Mouse (Mus musculus) CH12.LX (cell line): ENCODE data around the gene Srgap2.

Experiments used
- BHLHE40 ChIP-seq: IDR thresholded peaks from 2 replicates; pipeline ENCODE4 v1.6.1; 2011; ENCODE audit warnings: mild to moderate bottlenecking, low read depth, low read length, improper control_type of control experiment
- CHD1 ChIP-seq: IDR thresholded peaks from 2 replicates; pipeline ENCODE4 v1.6.1; 2012; ENCODE audit warnings: low read depth, low read length, improper control_type of control experiment, inconsistent platforms
- CHD2 ChIP-seq: IDR thresholded peaks from 2 replicates; pipeline ENCODE4 v1.6.1; 2011; ENCODE audit warnings: low read length, improper control_type of control experiment
- CTCF ChIP-seq, 2 experiments: IDR thresholded peaks in 1 of 2; conservative IDR thresholded peaks in 1 of 2; 2 replicates each; pipeline ENCODE4 v1.5.1; 2011 to 2012; ENCODE audit warnings: low read depth in 2 of 2, low read length in 2 of 2, improper control_type of control experiment in 1 of 2, inconsistent platforms in 1 of 2, mild to moderate bottlenecking in 1 of 2, moderate library complexity in 1 of 2
- EP300 ChIP-seq: IDR thresholded peaks from 2 replicates; pipeline ENCODE4 v1.6.1; 2011; ENCODE audit warnings: low read length, improper control_type of control experiment
- ETS1 ChIP-seq: conservative IDR thresholded peaks from 2 replicates; pipeline ENCODE4 v1.6.1; 2012; ENCODE audit warnings: low read depth, mild to moderate bottlenecking, inconsistent platforms, low read length, improper control_type of control experiment, moderate library complexity
- JUND ChIP-seq: conservative IDR thresholded peaks from 2 replicates; pipeline ENCODE4 v1.6.1; 2011; ENCODE audit warnings: low read depth, low read length, improper control_type of control experiment
- POLR2A ChIP-seq: IDR thresholded peaks from 2 replicates; pipeline ENCODE4 v1.6.1; 2011; ENCODE audit warnings: low read depth, mild to moderate bottlenecking, improper control_type of control experiment, low read length
- RAD21 ChIP-seq: IDR thresholded peaks from 2 replicates; pipeline ENCODE4 v1.6.1; 2011; ENCODE audit warnings: low read depth, mild to moderate bottlenecking, low read length, improper control_type of control experiment, moderate library complexity
- USF1 ChIP-seq: IDR thresholded peaks from 2 replicates; pipeline ENCODE4 v1.6.1; 2014; ENCODE audit warnings: low read depth, mild to moderate bottlenecking, inconsistent platforms, low read length, improper control_type of control experiment
- USF2 ChIP-seq: conservative IDR thresholded peaks from 2 replicates; pipeline ENCODE4 v1.6.1; 2011; ENCODE audit warnings: low read depth, low read length, improper control_type of control experiment

DNA sequence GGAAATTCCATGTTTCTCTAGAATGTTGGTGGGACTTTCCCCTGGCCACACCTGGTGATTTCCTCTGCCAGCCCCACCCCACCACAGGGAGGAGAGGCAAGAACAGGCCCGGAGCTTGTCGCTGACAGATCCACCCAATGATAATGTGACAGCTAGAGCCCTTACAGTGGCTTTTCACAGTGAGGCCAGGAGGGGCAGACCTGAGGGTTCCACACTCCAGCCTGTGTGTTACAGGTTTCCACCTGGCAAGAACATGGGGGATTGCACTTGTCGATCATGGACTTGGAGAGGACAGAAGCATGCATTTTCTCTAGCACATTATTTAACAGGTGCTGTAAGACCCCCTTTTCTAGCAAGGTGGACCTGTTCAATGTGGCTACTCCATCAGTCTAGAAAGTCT is 246.9 kb downstream of the Srgap2 start:
- TF ChIP-seq USF1 (no peak), CTCF (conservative IDR thresholded peaks at IDR 0.05 in 1 of 2, IDR thresholded peaks at IDR 0.05 in 1 of 2; ENCODE audit: low read depth in 2 of 2, low read length in 2 of 2) (peak in 1 of 2 experiments; percentile 61; a peak in 3 of 4 replicates), USF2 (no peak), JUND (no peak), ETS1 (0 out of 2 replicates have a peak, but pooled peaks have one; percentile 27), RAD21 (peak; percentile 15), POLR2A (peak; percentile 51; the same call in 1 of the 2 replicates), CHD1 (no peak), EP300 (peak; percentile 52; the same call in 1 of the 2 replicates), BHLHE40 (no peak), CHD2 (0 out of 2 replicates have a peak, but pooled peaks have one; percentile 24)
